Mouse (Mus musculus) forebrain, postnatal 0 days (tissue): ENCODE measurements at regions not wholly inside any gene's neighbourhood (a gene's known extent, or its start where the extent isn't known, plus 50 kb on each side); places are given as distances from the start of the nearest gene placed in this dataset.

Experiments used
- ATAC-seq: fragments of 200-750 bp; cut with Nextera tagmentation; 2 replicates; pipeline ENCODE4 v1.8.0; 2017; ENCODE audit warnings: mild to moderate bottlenecking, moderate library complexity
- DNase-seq: peaks from one replicate; pipeline ENCODE4 v3.0.0-alpha.2; 2015
- H3K27ac ChIP-seq: fragments of 300-500 bp; sonication (generic); 2 replicates; pipeline ENCODE4 v1.5.1; 2014; ENCODE audit warnings: low read depth, mild to moderate bottlenecking, antibody characterized with exemption, low read length, moderate library complexity, mixed read lengths
- H3K27me3 ChIP-seq: fragments of 300-500 bp; sonication (generic); 2 replicates; pipeline ENCODE4 v1.6.1; 2014; ENCODE audit warnings: mild to moderate bottlenecking, low read length, mixed read lengths; ENCODE audit not compliant: insufficient read depth
- H3K36me3 ChIP-seq: fragments of 300-500 bp; sonication (generic); 2 replicates; pipeline ENCODE4 v1.6.1; 2014; ENCODE audit warnings: mild to moderate bottlenecking, moderate library complexity; ENCODE audit not compliant: insufficient read depth
- H3K4me1 ChIP-seq: fragments of 300-500 bp; sonication (generic); 2 replicates; pipeline ENCODE4 v1.6.1; 2014; ENCODE audit warnings: antibody characterized with exemption; ENCODE audit not compliant: insufficient read depth
- H3K4me2 ChIP-seq: fragments of 300-500 bp; sonication (generic); 2 replicates; pipeline ENCODE4 v1.6.1; 2014; ENCODE audit warnings: low read depth, mild to moderate bottlenecking, moderate library complexity
- H3K4me3 ChIP-seq: fragments of 300-500 bp; sonication (generic); 2 replicates; pipeline ENCODE4 v1.5.1; 2014; ENCODE audit warnings: low read depth, low read length, mixed read lengths
- H3K9ac ChIP-seq: fragments of 300-500 bp; sonication (generic); 2 replicates; pipeline ENCODE4 v1.6.1; 2014; ENCODE audit warnings: mild to moderate bottlenecking
- H3K9me3 ChIP-seq: fragments of 300-500 bp; sonication (generic); 2 replicates; pipeline ENCODE4 v1.6.1; 2016; ENCODE audit warnings: low read length
- CTCF ChIP-seq: sonication (generic); IDR thresholded peaks from 2 replicates; pipeline ENCODE4 v1.5.1; 2016; ENCODE audit warnings: antibody characterized with exemption, control low read depth, low read depth
- WGBS: fragments of 180-500 bp; shearing (Covaris S2); extraction: QIAGEN DNeasy Blood & Tissue Kit; methylation state at CpG from one replicate; pipeline ENCODE4 v1.1.7; 2014; 5-methylcytosine and 5-hydroxymethylcytosine counted together

GRCm38 (mm10) chr17:13572204-13572833 lies 188.0 kb upstream of the Afdn start:
- DNase-seq (no peak), ATAC-seq (peak; percentile 17; the same call in 1 of the 2 replicates)
- Histone ChIP-seq H3K27ac (peak overlapping the region; percentile 66), H3K4me3 (no peak overlapping the region), H3K4me2 (no peak overlapping the region), H3K27me3 (no peaks in the 10 kb centered on the region), H3K9me3 (no peaks in the 10 kb centered on the region), H3K9ac (no peak overlapping the region), H3K36me3 (no peaks in the 10 kb centered on the region), H3K4me1 (0 out of 2 replicates have a peak, but pooled peaks cover 4% of the 10 kb centered on the region)
- no peak for TF ChIP-seq CTCF
- 52% methylated on average over 8 of the region's 8 CpGs for WGBS

GRCm38 (mm10) chr17:13573036-13573435 lies 187.3 kb upstream of the Afdn start:
- no peak for DNase-seq
- H3K4me3 ChIP-seq: no peak overlapping the region
- no peaks in the 10 kb centered on the region for H3K9me3 ChIP-seq
- no peak overlapping the region for H3K4me2 ChIP-seq
- no peak overlapping the region for H3K9ac ChIP-seq
- no peak for ATAC-seq
- H3K4me1 ChIP-seq: 0 out of 2 replicates have a peak, but pooled peaks cover 4% of the 10 kb centered on the region
- no peak for TF ChIP-seq CTCF
- 53% methylated on average over 9 of the region's 9 CpGs for WGBS
- no peaks in the 10 kb centered on the region for H3K27me3 ChIP-seq
- H3K27ac ChIP-seq: peak overlapping the region; percentile 42; the same call in 1 of the 2 replicates
- H3K36me3 ChIP-seq: no peaks in the 10 kb centered on the region

- DNase-seq (no peak), ATAC-seq (no peak)
- Histone ChIP-seq H3K27ac (no peak overlapping the region), H3K4me1 (0 out of 2 replicates have a peak, but pooled peaks cover 4% of the 10 kb centered on the region), H3K36me3 (no peaks in the 10 kb centered on the region), H3K9me3 (no peaks in the 10 kb centered on the region), H3K4me2 (no peak overlapping the region), H3K9ac (no peak overlapping the region), H3K27me3 (no peaks in the 10 kb centered on the region), H3K4me3 (no peak overlapping the region)
- TF ChIP-seq CTCF: no peak
- 96% methylated on average over 1 of the region's 1 CpGs for WGBS
Observed at GRCm38 (mm10) chr17:13574122-13574521, 186.2 kb upstream of the Afdn start.

GRCm38 (mm10) chr17:13574682-13575444 lies 185.5 kb upstream of the Afdn start:
- peak overlapping the region; percentile 67 for H3K27ac ChIP-seq
- H3K4me3 ChIP-seq: no peak overlapping the region
- no peaks in the 10 kb centered on the region for H3K27me3 ChIP-seq
- no peaks in the 10 kb centered on the region for H3K9me3 ChIP-seq
- no peak for TF ChIP-seq CTCF
- 0 out of 2 replicates have a peak, but pooled peaks cover 4% of the 10 kb centered on the region for H3K4me1 ChIP-seq
- DNase-seq: no peak
- 0 out of 2 replicates have a peak overlapping the region, but pooled peaks have one; percentile 6 for H3K9ac ChIP-seq
- H3K36me3 ChIP-seq: no peaks in the 10 kb centered on the region
- H3K4me2 ChIP-seq: no peak overlapping the region
- peak; percentile 65 for ATAC-seq
- WGBS: 46% methylated on average over 13 of the region's 13 CpGs

- no peaks in the 10 kb centered on the region for H3K27me3 ChIP-seq
- ATAC-seq (peak; percentile 66), DNase-seq (peak; percentile 59)
- no peaks in the 10 kb centered on the region for H3K36me3 ChIP-seq
- 0 out of 2 replicates have a peak, but pooled peaks cover 4% of the 10 kb centered on the region for H3K4me1 ChIP-seq
- H3K9ac ChIP-seq: no peak overlapping the region
- WGBS: 21% methylated on average over 3 of the region's 3 CpGs
- no peak for TF ChIP-seq CTCF
- H3K4me2 ChIP-seq: no peak overlapping the region
- no peaks in the 10 kb centered on the region for H3K9me3 ChIP-seq
- no peak overlapping the region for H3K4me3 ChIP-seq
- H3K27ac ChIP-seq: peak overlapping the region; percentile 10; the same call in 1 of the 2 replicates
Observed at GRCm38 (mm10) chr17:13577798-13578197, 182.5 kb upstream of the Afdn start.

- 59% methylated on average over 5 of the region's 5 CpGs for WGBS
- no peak overlapping the region for H3K9ac ChIP-seq
- ATAC-seq: no peak
Observed at GRCm38 (mm10) chr17:13581214-13581920, 179.0 kb upstream of the Afdn start.

More at GRCm38 (mm10) chr17:13581214-13581920, 179.0 kb upstream of the Afdn start:
- Histone ChIP-seq H3K27me3 (no peaks in the 10 kb centered on the region), H3K4me2 (no peak overlapping the region), H3K9me3 (no peaks in the 10 kb centered on the region), H3K36me3 (no peaks in the 10 kb centered on the region), H3K4me1 (peaks cover 10% of the 10 kb centered on the region; the same call in 1 of the 2 replicates), H3K4me3 (no peak overlapping the region), H3K27ac (no peak overlapping the region)
- TF ChIP-seq CTCF: no peak
- no peak for DNase-seq
